Mouse (Mus musculus) cerebellum, adult 11-12 months (tissue): ENCODE data around the gene Ppp3cb.
A peak's percentile ranks its signal among the peaks of the same experiment; 100 is the strongest.
"Not testable (repeated sequence)": the region's sequence is repeated elsewhere in the genome, so short reads cannot be mapped to it uniquely, and the experiment has no call there.

Experiments
- DNase-seq: peaks from one replicate; pipeline ENCODE4 v3.0.0; 2022

Ppp3cb gene

GRCm38 (mm10) chr14:20546415-20546814 lies at the start of gene Ppp3cb:
Gene Ppp3cb (minus strand): TSS chr14:20546573.
- peak; percentile 74 for DNase-seq

- peak; percentile 57 for DNase-seq
These were observed 49.4 kb upstream of the Ppp3cb start for GRCm38 (mm10) chr14:20595781-20596180.

DNA sequence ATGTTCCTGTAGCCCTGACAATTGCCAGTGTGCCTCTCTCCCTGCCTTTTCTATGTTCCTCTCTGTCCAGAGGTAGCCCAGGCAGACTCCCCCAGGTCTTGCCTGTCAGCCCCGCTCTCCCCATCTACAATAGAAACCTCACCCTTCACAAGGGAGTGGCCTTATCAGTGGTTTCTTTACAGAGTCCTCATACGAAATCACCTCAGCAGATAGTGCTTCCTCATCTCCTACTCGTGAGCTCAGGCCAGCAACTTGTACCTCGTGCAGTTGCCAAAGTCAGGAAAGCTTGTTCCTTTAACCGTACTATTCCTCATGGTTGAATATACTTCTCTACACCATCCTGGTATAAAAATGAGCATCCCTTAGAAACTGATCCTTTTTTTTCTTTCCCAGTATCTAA lies 41.1 kb upstream of the Ppp3cb start:
- no peak for DNase-seq

GRCm38 (mm10) chr14:20578822-20579407 lies 32.5 kb upstream of the Ppp3cb start:
- no peak for DNase-seq

GRCm38 (mm10) chr14:20576179-20576578 lies 29.8 kb upstream of the Ppp3cb start:
- DNase-seq, result peak; percentile 59

DNA sequence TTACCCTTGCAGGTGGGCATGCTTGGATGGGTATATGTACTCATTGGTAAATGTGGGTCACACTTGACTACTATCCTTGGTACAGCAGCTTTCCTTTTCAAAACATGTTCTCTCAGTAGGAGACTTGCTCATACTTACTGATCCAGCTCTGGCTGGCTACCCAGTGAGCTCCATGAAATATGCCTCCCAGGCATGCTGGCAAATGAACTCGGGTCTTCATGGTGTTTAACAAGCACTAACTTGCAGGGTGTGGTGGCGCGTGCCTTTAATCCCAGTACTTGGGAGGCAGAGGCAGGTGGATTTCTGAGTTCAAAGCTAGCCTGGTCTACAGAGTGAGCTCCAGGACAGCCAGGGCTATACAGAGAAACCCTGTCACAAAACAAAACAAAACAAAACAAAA lies 26.8 kb upstream of the Ppp3cb start:
- not testable (repeated sequence) for DNase-seq

DNA sequence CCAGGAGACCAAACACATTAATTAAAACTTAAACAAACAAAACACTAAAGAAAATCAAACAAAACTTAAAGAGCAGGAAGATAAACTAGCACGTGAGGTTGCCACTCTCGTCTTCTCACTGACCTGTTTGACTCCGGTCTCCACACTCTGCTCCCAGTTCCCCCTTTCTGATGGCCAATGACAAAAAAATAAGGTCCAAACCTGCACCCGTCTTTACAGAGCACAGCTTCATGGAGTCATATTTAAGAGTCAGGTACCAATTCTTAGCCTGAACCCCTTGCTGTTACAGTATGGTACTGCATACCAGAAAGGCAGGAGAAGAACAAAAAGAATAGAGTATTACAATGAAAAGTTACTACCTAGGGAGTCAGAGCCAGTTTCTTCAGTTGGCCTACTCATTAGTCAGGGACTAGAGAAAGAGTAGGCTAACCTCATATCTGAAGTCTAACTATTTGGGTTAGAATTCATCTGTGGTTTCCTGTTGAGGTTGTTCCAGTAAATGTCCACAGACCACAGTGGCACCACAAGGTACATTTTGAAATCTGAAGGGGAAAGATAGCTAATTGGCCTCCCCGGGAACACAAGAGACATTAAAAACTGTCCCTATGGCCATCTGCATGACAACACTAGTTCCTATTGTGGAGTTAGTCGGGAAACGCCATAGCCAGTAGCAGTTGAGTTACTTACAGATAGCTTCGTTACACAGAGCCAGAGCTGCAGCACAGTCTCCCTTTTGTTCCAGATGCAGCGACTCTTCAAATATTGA lies 19.1 kb upstream of the Ppp3cb start:
- no peak for DNase-seq

DNA sequence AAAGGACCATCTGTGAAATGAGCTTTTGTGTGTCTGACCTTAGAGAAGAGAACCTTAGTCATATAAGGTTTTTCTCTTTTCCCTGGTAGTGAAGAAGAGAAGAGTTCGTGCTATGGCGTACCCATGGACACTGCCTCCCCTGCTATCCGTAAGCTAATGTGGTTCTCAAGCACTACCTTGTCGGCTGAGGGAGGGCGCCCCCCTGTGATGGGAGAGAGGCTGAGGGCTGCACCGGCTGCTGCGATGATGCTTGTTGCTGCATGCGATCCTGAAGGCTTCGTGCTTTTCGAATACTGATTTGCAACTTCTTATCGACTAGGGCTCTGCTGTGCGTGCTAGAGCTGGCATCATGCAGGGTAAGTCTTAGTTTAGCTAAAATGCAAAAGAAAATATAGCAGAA lies 18.3 kb upstream of the Ppp3cb start:
- DNase-seq, result no peak

DNA sequence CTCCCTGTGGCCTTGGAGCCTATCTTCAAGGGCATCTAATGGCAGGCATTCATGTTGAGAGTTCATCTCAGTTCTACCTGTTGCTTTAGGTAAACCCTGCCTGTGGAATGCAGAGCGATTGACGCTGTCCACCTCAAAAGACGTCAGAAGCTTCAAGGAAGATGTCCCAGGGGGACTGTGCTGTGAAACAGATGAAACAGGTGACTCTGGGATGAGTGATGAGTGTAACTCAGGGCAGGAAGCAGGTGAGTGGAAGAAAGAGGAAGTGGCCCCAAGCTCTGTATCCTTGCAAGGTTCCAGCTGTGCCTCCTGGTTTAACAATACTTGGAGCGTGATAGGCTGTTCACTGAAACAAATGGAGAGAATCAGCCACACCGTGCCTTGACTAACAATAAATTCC lies 15.5 kb upstream of the Ppp3cb start:
- no peak for DNase-seq

GRCm38 (mm10) chr14:20550136-20550535 lies 3.8 kb upstream of the Ppp3cb start:
- no peak for DNase-seq

- peak; percentile 83 for DNase-seq
These were observed 643 bp downstream of the Ppp3cb start for GRCm38 (mm10) chr14:20545529-20546331.

GRCm38 (mm10) chr14:20544467-20545411 lies 1.6 kb downstream of the Ppp3cb start:
- no peak for DNase-seq

- no peak for DNase-seq
These were observed 16.7 kb downstream of the Ppp3cb start for GRCm38 (mm10) chr14:20529643-20530042.

DNA sequence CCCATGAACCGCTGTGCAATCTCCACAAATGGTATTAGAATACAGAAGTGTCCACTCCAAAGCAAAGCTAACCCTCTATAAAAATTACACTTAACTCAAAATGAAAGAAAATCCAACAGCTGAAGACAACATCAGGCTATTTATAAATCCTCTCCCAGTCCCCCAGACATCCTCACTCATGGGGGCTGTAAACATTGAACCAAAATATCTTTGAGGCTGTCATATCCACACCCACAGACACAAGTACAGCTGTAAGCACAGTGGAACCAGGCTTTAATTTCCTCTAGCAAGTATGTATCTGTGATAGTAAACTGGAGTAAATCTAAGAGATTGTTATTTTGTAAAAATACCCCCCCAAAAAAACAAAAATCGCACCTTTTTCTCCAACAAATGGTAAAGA lies 26.2 kb downstream of the Ppp3cb start:
- no peak for DNase-seq

GRCm38 (mm10) chr14:20508424-20508823 lies 37.9 kb downstream of the Ppp3cb start:
- DNase-seq, result no peak

DNA sequence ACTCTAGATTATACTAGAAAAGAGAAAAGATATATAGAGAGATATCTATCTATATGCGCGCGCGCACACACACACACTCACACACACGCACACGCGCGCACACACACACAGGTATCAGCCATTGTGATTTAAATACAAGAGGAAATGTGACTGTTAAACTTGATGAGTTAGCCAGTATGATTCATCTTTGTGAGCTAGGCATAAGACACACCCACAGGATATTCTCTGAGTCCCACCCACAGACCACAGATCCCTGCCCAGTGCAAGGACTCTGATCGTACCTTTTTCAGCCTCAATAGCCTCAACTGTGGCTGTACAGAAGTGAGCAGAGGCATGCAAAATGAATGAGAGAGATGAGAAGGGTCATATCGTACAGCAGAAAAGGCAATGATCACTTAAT lies 43.4 kb downstream of the Ppp3cb start:
- no peak for DNase-seq

GRCm38 (mm10) chr14:20499982-20500381 lies 46.4 kb downstream of the Ppp3cb start:
- DNase-seq, result peak; percentile 37

DNA sequence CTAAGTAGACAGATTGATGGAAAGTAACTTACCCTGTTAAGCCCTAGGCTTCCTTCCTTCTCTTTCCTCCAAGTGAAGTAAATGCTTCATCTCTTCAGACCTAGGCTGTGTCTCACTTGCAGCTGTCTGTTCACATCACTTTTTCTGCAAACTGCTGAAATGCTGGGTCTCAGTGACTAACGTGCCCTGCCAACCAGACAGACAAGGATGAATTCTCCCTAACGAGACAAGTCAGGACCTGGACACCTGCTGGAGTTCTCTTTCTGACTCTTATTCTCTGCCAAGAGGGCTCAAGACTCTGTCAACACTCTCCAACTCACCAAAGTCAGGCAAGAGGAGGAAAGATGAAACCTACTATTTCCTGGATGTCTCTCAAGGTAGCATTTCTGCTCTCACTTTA lies 49.8 kb downstream of the Ppp3cb start, which contains the start of gene Mss51:
TSS of gene Mss51 (minus strand) at position 299 of the 400 bp plus-strand sequence.
- DNase-seq, result no peak

DNA sequence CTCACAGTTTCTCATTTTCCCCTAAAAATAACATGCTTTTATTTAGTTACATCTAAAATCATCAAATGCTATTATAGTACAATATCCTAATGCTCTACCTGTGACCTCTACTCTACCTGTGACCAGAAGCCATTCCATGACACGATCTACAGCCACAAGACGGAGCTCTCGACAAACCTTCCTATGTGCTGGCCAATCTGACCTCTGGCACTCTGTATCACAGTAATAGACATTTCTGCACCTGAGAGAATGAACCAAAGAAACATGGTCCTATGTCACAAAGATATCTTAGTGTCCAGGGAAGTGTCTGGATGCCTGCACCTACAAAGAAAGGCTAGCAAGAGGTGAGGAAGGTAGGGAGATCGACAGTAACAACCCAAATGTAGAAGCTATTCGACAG lies 60.3 kb downstream of the Ppp3cb start:
- DNase-seq, result no peak

DNA sequence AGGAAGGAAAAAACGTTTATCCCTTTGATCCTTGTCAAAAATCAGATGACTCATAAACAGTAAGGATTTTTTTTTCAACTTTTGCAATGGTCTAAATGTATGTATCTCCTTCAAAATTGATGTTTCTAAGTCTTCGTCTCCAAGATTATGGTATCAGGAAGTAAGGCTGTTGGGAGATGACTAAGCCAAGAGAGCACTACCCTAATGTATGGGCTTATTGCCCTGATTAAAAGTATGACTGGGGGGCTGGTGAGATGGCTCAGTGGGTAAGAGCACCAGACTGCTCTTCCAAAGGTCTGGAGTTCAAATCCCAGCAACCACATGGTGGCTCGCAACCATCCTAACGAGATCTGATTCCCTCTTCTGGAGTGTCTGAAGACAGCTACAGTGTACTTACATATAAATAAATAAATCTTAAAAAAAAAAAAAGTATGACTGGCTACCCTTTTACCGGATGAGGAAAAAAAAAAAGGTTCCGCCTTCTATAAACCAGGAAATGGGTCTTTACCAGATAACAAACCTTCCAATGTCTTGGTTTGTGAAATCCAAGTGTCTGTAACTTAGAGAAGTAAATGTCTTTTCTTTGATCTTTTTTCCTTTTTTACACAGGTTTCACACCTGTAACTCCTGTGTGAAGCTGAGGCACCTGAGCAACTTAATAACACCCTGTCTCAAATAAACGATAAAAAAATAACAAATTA lies 64.2 kb downstream of the Ppp3cb start:
- DNase-seq, result no peak

GRCm38 (mm10) chr14:20481211-20481610 lies 65.2 kb downstream of the Ppp3cb start:
- no peak for DNase-seq

- no peak for DNase-seq
These were observed 66.2 kb downstream of the Ppp3cb start for GRCm38 (mm10) chr14:20480195-20480579.
